Mouse (Mus musculus): ENCODE measurements at regions not wholly inside any gene's neighbourhood (a gene's known extent, or its start where the extent isn't known, plus 50 kb on each side); places are given as distances from the start of the nearest gene placed in this dataset.
"Not testable (repeated sequence)": the region's sequence is repeated elsewhere in the genome, so short reads cannot be mapped to it uniquely, and the experiment has no call there.

GRCm38 (mm10) chr8:126877039-126877365 lies 68.6 kb downstream of the Tomm20 start:
- no peak for DNase-seq

GRCm38 (mm10) chr8:126876300-126877038 lies 69.2 kb downstream of the Tomm20 start:
- DNase-seq, result no peak

DNA sequence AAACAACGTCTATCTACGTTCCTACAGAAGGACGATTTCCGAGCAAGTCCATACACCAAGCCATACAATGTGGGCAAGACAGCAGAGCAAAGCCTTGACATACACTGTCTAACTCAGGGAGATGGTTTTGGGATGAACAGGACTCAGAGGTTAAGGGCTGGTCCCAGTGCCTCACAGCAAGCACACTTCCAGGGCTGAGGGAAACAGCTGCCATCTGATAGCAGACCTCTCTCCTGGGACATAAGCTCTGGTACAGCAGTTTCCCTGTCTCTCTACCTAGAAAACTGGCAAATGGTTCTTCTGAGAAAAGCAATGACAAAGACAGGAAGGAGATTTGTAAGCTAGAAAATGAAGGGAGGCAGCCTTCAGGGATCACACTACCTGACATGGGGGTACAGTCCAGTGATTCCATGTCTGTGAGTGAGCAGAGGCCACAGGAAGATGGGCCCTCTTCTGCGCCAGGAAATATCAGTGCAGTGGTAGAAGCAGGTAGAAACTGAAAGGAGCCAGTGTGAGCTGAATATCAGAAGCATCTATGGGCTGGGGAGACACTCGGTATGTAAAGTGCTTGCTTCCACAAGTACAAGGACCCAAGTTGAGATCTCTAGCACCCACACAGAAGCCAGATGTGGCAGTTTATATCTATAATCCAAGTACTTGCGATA lies 70.0 kb downstream of the Tomm20 start:
- no peak for DNase-seq

DNA sequence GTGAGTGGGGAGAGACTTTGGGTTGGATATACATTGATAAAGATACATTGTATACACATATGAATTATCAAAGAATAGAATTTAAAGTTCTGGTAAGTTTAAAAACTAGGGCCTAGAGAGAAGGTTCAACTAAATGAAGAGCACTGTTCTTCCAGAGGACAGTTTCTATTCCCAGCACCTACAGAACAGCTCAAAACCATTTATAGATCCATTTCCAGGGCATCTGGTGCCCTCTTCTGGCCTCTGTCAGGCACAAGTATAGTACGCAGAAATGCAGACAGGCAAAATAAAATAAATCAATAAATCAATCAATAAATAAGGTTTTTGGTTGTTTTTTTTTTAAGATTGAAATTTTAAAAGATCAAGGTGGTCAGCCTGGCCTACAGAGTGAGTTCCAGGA lies 70.8 kb downstream of the Tomm20 start:
- DNase-seq, result no peak

DNA sequence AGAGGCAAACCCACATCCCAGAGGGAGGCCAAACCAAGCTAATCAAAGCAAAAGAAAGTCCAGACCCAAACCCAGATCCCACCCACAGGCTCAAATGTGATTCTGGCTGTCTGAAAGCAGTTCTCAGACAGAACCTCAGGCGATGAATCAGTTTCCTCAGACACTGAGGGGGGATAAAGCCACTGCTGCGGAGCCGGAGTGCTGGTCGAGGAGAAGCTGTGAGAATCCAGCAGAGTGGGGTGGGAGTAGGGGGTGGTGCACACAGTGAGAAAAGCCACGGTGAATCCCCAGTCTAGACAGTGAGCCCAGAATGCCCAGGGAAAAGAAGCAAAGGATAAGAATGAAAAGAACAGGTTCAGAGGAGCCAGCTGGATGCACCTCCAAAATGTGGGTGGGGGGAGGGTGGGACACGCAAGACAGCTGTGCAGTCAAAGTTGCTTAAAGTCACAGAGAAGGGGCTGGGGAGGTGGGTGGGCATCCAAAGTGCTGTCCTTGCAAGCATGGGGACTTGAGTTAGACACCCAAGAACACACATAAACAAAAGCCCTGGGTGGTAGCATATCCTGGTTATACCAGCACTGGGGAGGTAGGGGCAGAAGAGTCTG lies 71.4 kb downstream of the Tomm20 start:
- no peak for DNase-seq

- no peak for DNase-seq
Observed at GRCm38 (mm10) chr8:126873306-126873705, 72.3 kb downstream of the Tomm20 start.

- DNase-seq, result no peak
Observed at GRCm38 (mm10) chr8:126872574-126872973, 73.1 kb downstream of the Tomm20 start.

GRCm38 (mm10) chr8:126872133-126872532 lies 73.5 kb downstream of the Tomm20 start:
- DNase-seq, result no peak

GRCm38 (mm10) chr8:126869464-126869850 lies 76.2 kb downstream of the Tomm20 start:
- DNase-seq, result no peak

DNA sequence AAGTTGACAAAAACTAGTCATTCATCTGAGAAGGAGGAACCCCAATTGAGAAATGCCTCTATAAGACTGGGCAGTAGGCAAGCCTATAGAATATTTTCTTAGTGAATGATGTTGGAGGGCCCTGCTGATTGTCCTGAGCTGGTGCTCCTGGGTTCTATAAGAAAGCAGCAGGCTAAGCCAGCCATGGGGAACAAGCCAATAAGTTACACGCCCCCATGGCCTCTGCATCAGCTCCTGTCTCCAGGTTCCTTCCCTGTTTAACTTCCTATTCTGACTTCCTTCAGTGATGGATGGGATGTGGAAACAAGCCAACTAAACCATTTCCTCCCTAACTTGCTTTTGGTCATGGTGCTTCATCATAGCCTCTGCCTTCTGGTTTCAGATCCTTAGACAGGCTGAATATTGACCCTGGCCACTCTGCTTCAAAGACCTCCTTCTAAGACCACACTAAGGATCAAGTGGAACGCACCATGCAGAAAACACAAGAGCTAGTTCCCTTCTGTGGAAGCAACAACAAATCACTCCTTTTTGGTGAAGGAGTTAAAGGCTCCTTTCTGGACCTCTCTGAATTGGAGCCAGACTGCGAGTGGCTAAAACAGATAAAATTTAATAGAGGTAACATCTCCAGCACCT lies 76.7 kb downstream of the Tomm20 start:
- DNase-seq, result no peak

GRCm38 (mm10) chr8:126867121-126867988 lies 78.3 kb downstream of the Tomm20 start:
- DNase-seq, result no peak

DNA sequence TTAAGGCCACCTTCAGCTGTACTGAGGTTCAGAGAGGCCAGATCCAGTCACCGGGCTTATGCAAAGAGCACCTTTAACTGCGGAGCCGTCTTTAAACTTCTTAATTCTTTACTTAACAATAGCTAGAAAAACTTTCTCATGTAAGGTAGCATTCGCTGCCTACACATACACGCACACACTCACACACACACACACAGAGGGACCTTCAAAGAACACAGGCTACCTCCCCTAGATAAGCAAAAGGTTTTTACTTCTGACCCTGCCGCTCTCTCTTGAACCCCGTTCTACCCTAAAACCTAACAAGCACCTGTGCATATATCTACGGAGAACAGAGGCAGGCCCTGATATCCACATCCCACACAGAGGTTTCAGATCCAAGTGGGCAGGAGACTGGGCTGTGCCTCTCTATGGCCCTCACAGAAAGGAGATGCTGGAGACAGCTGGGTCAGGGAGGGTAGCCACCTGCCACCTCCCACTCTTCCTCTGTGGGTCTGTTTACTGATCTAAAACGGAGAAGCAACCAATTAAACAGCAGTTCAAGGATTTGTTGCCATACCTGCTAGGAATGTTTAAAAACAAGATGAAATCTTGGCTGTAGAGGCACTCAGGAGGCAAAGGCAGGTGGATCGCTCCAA lies 81.2 kb downstream of the Tomm20 start:
- DNase-seq, result no peak

DNA sequence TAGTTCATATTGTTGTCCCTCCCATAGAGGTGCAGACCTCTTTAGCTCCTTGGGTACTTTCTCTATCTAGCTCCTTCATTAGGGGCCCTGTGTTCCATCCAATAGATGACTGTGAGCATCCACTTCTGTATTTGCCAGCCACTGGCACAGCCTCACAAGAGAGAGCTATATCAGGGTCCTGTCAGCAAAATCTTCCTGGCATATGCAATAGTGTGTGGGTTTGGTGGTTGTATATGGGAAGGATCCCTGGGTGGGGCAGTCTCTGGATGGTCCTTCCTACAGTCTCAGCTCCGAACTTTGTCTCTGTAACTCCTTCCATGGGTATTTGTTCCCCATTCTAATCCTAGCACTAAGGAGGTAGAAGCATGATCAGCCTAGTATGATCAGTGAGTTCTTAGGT lies 82.0 kb downstream of the Tomm20 start:
- DNase-seq, result not testable (repeated sequence)

DNA sequence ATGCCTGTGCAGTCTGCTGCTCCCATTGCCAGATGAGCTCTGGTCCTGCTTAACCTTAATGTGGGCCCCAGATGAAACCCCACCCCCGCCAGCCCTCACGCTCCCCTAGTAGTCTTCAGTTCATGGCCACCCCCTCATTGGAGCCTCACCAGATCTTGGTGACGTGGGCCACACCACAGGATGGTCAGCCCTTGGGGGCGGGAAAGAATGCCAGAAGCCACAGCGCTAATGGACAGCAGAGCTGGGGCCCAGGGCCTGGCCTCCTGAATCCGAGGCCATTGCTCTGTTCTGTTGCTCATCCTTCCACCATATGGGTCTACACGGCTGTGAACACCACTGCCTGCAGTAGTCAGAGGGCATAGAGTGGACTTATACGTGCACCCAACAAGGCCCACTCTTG lies 83.9 kb downstream of the Tomm20 start:
- no peak for DNase-seq

DNA sequence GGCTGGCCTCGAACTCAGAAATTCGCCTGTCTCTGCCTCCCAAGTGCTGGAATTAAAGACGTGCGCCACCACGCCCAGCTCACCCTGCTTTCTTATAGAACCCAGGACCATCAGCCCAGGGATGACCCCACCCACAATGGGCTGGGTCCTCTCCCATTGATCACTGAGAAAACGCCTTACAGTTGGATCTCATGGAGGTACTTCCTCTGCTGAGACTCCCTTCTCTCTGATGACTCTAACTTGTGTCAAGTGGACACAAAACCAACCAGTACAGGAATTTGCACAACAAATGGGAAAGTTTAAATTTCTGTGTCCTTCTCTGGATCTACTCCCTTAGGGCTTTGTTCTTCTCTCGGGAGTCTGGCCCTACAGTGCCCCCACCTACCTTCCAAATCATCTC lies 85.0 kb downstream of the Tomm20 start:
- no peak for DNase-seq

DNA sequence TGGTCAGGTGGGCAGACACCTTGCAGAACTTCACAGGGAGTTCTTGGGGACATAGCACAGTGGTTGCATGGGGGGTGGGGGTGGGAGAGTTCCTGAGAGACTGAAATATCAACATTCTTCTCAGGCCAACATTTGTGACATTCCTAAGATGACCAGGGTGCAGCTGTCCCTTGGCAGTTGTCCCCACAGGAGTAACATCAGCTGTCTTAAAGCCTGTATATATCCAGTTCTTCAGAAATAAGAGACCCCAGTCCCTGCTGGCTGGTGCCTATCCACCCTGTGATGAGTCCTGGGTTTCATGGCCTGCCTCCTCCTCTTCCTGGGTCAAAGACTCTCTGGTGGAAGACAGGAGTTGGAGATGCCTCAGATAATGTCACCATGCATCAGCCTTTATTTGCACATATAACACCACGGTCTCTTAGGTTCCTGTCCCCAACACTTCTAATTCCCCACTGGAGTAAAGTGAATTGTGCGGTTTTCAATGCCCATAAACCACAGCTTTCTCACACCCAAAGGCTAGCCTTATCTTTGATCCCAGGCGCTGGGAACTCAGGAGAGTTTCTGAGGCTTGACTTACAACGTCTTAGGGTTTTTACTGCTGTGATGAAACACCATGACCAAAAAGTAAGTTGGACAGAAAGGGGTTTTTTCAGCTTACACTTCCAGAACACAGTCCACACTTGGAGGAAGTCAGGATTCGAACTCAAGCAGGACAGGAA lies 85.8 kb downstream of the Tomm20 start:
- DNase-seq, result no peak

DNA sequence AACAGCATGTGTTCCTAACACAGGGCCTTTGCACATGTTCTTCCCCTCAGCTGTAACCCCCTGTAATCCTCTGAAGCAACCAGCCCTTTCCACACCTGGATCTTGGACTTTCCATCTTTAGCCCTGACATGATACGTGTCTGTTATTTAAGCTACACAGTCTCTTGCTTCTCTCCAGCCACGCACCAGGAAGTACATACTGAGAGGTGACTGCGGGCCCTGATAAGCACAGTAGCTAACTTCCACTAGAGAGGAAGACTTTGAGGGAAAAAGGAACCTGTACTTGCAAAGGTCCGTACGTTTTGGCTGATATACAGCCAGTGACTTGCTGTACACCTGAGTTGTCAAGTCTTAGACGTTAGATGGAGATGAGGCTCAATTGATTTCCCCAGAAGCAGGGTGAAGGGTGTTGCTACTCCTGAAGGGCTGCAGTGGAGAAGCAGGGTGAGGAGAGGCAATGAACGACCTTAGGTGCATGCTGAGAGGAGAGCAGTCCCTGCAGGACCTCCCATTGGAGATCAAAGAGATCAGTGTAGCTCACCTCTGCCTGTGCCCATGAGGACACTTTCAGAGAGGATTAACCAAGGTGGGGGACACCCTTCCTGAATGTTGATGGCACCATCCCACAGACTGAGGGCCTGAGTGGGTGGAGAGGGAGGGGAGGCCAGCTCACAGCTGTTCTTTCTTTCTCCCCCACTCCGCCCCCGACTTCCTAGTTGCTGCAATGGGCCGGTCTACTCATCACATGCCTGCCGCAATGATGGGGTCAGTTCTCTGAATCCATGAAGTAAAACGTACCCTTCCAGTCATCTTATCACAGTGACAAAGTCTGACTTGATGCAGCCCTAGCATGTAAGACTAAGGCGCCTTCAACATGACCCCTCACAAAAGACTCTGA lies 88.1 kb downstream of the Tomm20 start:
- no peak for DNase-seq

DNA sequence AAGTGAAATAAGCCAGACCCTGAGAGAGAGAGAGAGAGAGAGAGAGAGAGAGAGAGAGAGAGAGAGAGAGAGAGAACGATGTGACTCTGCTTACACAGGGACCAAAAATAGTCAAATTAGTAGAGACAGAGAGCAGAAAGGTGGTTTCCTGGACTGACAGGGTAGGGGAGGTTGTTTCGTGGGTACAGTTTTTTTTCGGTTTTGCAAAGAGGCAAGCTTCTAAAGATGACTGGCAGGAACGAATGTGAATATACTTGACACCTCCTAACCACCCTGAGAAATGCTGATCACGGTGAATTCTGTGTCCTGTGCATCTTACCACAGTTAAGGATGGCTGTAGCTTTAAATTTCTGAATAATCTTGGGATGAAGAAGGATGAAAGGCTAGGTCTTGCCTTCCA lies 89.7 kb downstream of the Tomm20 start:
- no peak for DNase-seq

DNA sequence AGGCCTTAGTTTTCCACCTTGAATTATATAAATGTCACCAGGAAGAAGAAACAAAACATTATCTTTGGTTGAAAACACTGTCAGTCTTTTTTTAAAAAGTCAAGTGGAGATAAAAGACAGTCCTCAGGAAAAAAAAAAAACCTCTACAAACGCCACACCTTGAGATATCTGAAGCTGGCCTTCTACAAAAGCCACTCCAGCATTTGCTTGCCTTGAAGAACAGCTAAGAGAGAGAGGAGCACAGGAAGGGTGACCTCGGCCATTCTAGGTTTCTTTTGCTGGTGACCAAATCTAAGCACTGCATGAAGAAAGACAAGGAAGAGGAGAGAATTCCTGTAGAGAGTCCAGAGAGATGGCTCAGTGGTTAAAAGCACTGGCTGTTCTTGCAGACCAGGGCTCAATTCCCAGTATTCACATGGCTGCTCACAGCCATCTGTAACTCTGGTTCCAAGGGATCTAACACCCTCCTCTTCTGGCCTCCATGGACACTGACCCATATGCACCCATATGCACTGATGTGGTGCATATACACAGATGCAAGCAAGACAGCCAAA lies 90.5 kb downstream of the Tomm20 start:
- DNase-seq, result no peak
